Mouse (Mus musculus): ENCODE data around the gene Olfr1106. TPM values are rescaled to one million over a fixed set of nuclear protein-coding genes. Genes with fewer than 3 reads are reported as not detected.

Olfr1106 gene
- not detected in 2 replicates for polyA plus RNA-seq (2012; rRNA removed)

DNA sequence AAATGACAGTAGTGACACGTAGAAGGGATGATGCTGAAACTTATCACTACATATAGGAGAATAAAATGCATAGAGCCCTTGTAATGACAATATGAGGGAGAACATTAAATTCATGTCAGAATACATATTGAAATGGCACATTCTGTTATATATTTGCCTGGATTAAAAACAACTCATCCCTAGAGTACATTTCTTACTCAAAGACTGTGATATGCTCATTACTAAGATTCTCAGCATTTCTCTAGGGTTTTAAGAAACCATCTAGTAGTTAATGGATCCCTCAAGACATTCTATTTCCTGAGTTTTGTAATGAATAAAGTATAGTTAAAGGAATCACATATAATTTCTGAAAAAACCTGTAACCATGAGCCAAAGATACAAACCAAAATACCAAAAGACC is at the start of gene Olfr1106:
Gene Olfr1106, minus strand, starts transcription at position 101 of the 400 bp plus-strand sequence.
- TF ChIP-seq POLR2A (IDR thresholded peaks at IDR 0.05; ENCODE audit: extremely low read depth, insufficient read depth, low read length) = no peak
- TF ChIP-seq CTCF (IDR thresholded peaks at IDR 0.05; ENCODE audit: extremely low read depth, insufficient read depth, low read length) = no peak
- Histone ChIP-seq H3K27ac (ENCODE audit: insufficient read depth, low read length) (no peak within 1 kb of the TSS), H3K4me3 (ENCODE audit: insufficient read depth, low read length) (no peak within 1 kb of the TSS), H3K4me1 (ENCODE audit: control insufficient read depth, insufficient read depth, low read length) (no peaks in the 10 kb centered on the region)

DNA sequence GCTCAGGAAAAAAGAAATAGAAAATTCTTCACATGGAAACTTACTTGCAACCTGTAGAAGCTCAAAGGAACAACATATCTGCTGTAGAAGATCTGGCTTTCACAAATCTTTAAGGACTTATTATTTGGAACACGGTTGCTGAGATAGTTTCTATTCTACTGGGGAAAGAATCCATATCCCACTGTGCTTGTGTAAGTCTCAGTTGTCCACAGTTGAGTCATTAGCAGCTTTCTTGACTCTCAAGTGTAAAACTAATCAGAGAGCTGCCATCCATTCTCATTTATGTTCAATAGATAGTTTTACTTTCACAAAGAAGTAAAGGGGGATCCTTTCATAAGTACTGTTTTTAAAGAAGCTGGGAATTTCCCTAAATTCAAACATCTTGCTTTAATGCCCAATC is 43.8 kb upstream of the Olfr1106 start, which contains the start of gene Olfr1109:
Gene Olfr1109, minus strand, starts transcription at position 101 of the 400 bp plus-strand sequence.
- TF ChIP-seq CTCF (IDR thresholded peaks at IDR 0.05; ENCODE audit: extremely low read depth, insufficient read depth, low read length) (no peak), POLR2A (IDR thresholded peaks at IDR 0.05; ENCODE audit: extremely low read depth, insufficient read depth, low read length) (no peak)
- Histone ChIP-seq H3K27ac (ENCODE audit: insufficient read depth, low read length) (no peak within 1 kb of the TSS), H3K4me1 (ENCODE audit: control insufficient read depth, insufficient read depth, low read length) (no peaks in the 10 kb centered on the region), H3K4me3 (ENCODE audit: insufficient read depth, low read length) (no peak within 1 kb of the TSS)

DNA sequence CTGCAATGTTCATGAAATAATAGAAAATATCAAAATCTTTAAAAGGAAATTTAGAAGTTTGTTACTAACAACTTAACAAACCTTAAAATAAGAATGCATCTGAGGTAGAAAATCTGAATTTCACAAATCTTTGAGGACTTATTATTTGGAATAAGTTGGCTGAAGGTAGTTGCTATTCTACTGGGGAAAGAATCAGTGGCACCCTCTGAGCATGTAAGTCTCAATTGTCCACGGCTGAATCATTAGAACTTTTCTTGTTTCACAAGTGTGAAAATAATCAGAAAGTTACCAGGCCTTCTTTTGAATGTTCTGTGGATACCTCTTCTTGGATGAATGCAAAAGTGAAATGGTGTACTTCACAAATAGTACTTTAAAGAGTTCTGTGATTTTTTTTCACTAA is 23.6 kb upstream of the Olfr1106 start, which contains the start of gene Olfr1107:
Gene Olfr1107, minus strand, starts transcription at position 101 of the 400 bp plus-strand sequence.
- no peak within 1 kb of the TSS for H3K27ac ChIP-seq (ENCODE audit: insufficient read depth, low read length)
- TF ChIP-seq POLR2A (IDR thresholded peaks at IDR 0.05; ENCODE audit: extremely low read depth, insufficient read depth, low read length) (no peak), CTCF (IDR thresholded peaks at IDR 0.05; ENCODE audit: extremely low read depth, insufficient read depth, low read length) (no peak)
- no peak within 1 kb of the TSS for H3K4me3 ChIP-seq (ENCODE audit: insufficient read depth, low read length)
- H3K4me1 ChIP-seq (ENCODE audit: control insufficient read depth, insufficient read depth, low read length) = no peaks in the 10 kb centered on the region

DNA sequence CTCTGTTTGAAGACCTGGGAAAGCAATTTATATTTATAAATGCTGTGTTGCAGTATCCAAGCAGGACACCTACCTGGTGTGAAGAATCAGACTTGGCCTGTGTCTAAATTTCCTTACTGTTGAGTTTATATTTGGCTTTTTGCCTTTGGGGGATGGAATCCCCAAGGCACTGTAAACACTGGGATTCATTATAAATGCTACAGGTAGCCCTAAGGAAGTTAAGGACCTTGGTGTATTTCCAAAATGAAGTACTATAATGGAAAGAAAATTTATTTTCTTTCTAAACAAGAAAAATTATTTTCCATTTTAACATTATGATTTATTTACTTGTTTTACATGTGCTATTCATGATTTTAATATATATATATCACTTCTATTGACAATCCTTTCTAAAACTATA is 15.6 kb downstream of the Olfr1106 start, which contains the start of gene Olfr1105:
Gene Olfr1105, minus strand, starts transcription at position 101 of the 400 bp plus-strand sequence.
- no peaks in the 10 kb centered on the region for H3K4me1 ChIP-seq (ENCODE audit: control insufficient read depth, insufficient read depth, low read length)
- no peak within 1 kb of the TSS for H3K4me3 ChIP-seq (ENCODE audit: insufficient read depth, low read length)
- TF ChIP-seq CTCF (IDR thresholded peaks at IDR 0.05; ENCODE audit: extremely low read depth, insufficient read depth, low read length) (no peak), POLR2A (IDR thresholded peaks at IDR 0.05; ENCODE audit: extremely low read depth, insufficient read depth, low read length) (no peak)
- no peak within 1 kb of the TSS for H3K27ac ChIP-seq (ENCODE audit: insufficient read depth, low read length)

DNA sequence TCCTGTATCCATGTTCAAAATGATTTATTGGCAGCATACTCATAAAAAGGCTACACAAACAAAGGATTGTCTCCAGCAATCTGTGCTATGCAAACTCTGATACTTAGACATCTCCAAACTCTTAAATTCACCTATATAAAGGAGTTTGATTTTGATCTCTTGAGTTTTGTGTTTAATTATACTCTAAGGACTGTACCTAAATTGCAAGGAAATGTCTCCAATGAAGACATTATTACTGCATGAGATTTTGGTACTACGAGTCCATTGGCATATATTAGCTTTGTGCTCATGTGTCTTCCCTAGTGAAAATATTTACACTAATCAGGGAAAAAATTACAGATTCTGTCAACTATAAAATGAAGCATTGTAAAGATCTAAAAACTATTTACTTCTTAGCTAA is 25.1 kb downstream of the Olfr1106 start, which contains the start of gene Olfr1104:
Gene Olfr1104, minus strand, starts transcription at position 101 of the 400 bp plus-strand sequence.
- H3K4me3 ChIP-seq (ENCODE audit: insufficient read depth, low read length) = no peak within 1 kb of the TSS
- no peak within 1 kb of the TSS for H3K27ac ChIP-seq (ENCODE audit: insufficient read depth, low read length)
- no peak for TF ChIP-seq CTCF (IDR thresholded peaks at IDR 0.05; ENCODE audit: extremely low read depth, insufficient read depth, low read length)
- H3K4me1 ChIP-seq (ENCODE audit: control insufficient read depth, insufficient read depth, low read length) = no peaks in the 10 kb centered on the region

DNA sequence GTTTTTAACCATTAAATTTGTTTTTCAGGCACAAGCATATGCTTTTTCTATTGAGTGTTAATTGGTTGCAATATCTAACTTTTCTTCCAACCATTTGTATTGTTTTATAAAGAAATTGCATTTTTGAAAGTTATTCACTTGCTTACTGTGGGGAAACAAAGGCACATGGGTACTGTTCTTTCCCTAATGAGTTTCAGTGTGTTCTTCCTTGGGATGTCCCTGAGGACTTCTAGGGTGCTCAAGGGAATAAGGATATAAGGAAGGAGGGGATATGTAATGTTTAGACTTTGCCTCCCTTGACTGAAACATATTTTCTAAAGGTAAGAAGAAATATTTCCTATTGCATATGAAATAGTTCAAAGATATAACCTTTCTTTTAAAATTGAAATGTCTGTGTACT is 54.0 kb downstream of the Olfr1106 start, which contains the start of gene Olfr1102:
Gene Olfr1102, plus strand, starts transcription at position 301 of the 400 bp plus-strand sequence.
- Histone ChIP-seq H3K27ac (ENCODE audit: insufficient read depth, low read length) (no peak within 1 kb of the TSS), H3K4me1 (ENCODE audit: control insufficient read depth, insufficient read depth, low read length) (no peaks in the 10 kb centered on the region), H3K4me3 (ENCODE audit: insufficient read depth, low read length) (no peak within 1 kb of the TSS)
- no peak for TF ChIP-seq POLR2A (IDR thresholded peaks at IDR 0.05; ENCODE audit: extremely low read depth, insufficient read depth, low read length)
- TF ChIP-seq CTCF (IDR thresholded peaks at IDR 0.05; ENCODE audit: extremely low read depth, insufficient read depth, low read length) = no peak

Other genes starting within 250 kb of the Olfr1106 start
- gene Olfr141, start 242.3 kb downstream of the Olfr1106 start, polyA plus RNA-seq (2012; rRNA removed) = not detected in 2 replicates
- not detected in 2 replicates for gene Olfr1094, start 227.6 kb downstream of the Olfr1106 start, polyA plus RNA-seq (2012; rRNA removed)
- not detected in 2 replicates for gene Olfr1095, start 200.6 kb downstream of the Olfr1106 start, polyA plus RNA-seq (2012; rRNA removed)
- not detected in 2 replicates for gene Gm13723, start 177.5 kb downstream of the Olfr1106 start, polyA plus RNA-seq (2012; rRNA removed)
- not detected in 2 replicates for gene Olfr1097, start 160.1 kb downstream of the Olfr1106 start, polyA plus RNA-seq (2012; rRNA removed)
- not detected in 2 replicates for gene Olfr1098, start 127.7 kb downstream of the Olfr1106 start, polyA plus RNA-seq (2012; rRNA removed)
- gene Olfr1099, start 91.6 kb downstream of the Olfr1106 start, polyA plus RNA-seq (2012; rRNA removed) = not detected in 2 replicates
- gene Olfr1100, start 72.3 kb downstream of the Olfr1106 start, polyA plus RNA-seq (2012; rRNA removed) = not detected in 2 replicates
- gene Olfr1101, start 61.1 kb downstream of the Olfr1106 start, polyA plus RNA-seq (2012; rRNA removed) = not detected in 2 replicates
- gene Olfr1102, start 53.9 kb downstream of the Olfr1106 start, polyA plus RNA-seq (2012; rRNA removed) = not detected in 2 replicates
- gene Olfr1104, start 25.2 kb downstream of the Olfr1106 start, polyA plus RNA-seq (2012; rRNA removed) = not detected in 2 replicates
- gene Olfr1105, start 15.7 kb downstream of the Olfr1106 start, polyA plus RNA-seq (2012; rRNA removed) = not detected in 2 replicates
- not detected in 2 replicates for gene Olfr1107, start 23.5 kb upstream of the Olfr1106 start, polyA plus RNA-seq (2012; rRNA removed)
- gene Olfr1109, start 43.7 kb upstream of the Olfr1106 start, polyA plus RNA-seq (2012; rRNA removed) = not detected in 2 replicates
- not detected in 2 replicates for gene Olfr259, start 62.3 kb upstream of the Olfr1106 start, polyA plus RNA-seq (2012; rRNA removed)
- gene Olfr1110, start 88.0 kb upstream of the Olfr1106 start, polyA plus RNA-seq (2012; rRNA removed) = not detected in 2 replicates
- not detected in 2 replicates for gene Olfr1111, start 100.4 kb upstream of the Olfr1106 start, polyA plus RNA-seq (2012; rRNA removed)
- not detected in 2 replicates for gene Olfr1112, start 135.5 kb upstream of the Olfr1106 start, polyA plus RNA-seq (2012; rRNA removed)
- not detected in 2 replicates for gene Olfr1113, start 156.7 kb upstream of the Olfr1106 start, polyA plus RNA-seq (2012; rRNA removed)
- not detected in 2 replicates for gene Olfr1115, start 195.7 kb upstream of the Olfr1106 start, polyA plus RNA-seq (2012; rRNA removed)
- gene Olfr1116, start 215.3 kb upstream of the Olfr1106 start, polyA plus RNA-seq (2012; rRNA removed) = not detected in 2 replicates